Mouse (Mus musculus) E14TG2a.4 (cell line): Measurements from ENCODE around the gene Mrps34.

ENCODE experiments used
- CTCF ChIP-seq: conservative IDR thresholded peaks from 2 replicates; pipeline ENCODE4 v1.5.1; 2014; ENCODE audit warnings: low read length
- POU5F1 ChIP-seq: IDR thresholded peaks from 2 replicates; pipeline ENCODE4 v1.6.1; 2014; ENCODE audit warnings: low read length, borderline replicate concordance

- TF ChIP-seq CTCF (no peak), POU5F1 (no peak)
Observed at GRCm38 (mm10) chr17:24934926-24935325, 40.0 kb downstream of the Mrps34 start.
